Mouse (Mus musculus): ENCODE data around the gene Spast. TPM values are rescaled to one million over a fixed set of nuclear protein-coding genes. Genes with fewer than 3 reads are reported as not detected.

Spast gene
- total RNA-seq, 1 experiment from 2014 or later: 64.0 TPM

DNA sequence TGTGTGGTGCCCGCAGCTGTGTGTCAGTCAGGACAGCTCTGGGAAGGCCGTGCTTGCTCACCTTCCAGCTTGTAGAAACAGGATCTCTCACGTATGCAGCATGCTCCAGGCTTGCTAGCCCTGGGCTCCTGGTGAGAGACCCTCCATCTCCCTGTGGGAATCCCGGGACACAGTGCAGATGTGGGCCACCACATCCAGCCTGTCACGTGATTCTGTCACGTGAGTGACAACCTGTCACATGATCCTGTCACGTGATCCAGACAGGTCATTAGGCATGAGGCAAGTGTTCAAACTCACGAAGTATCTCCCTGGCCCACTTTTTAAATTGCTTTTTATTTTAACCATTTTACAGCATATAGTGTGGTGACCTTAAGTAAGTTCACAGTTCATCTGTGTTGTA is 74.5 kb downstream of the Spast start:
- ATAC-seq (ENCODE audit: extremely low read depth, insufficient number of reproducible peaks, low FRiP score, poor library complexity, severe bottlenecking): no peak

GRCm38 (mm10) chr17:74414671-74415070 is 75.9 kb downstream of the Spast start:
- no peak for ATAC-seq (ENCODE audit: extremely low read depth, insufficient number of reproducible peaks, low FRiP score, poor library complexity, severe bottlenecking)

GRCm38 (mm10) chr17:74416841-74417360 is 78.1 kb downstream of the Spast start:
- no peak for ATAC-seq (ENCODE audit: extremely low read depth, insufficient number of reproducible peaks, low FRiP score, poor library complexity, severe bottlenecking)

GRCm38 (mm10) chr17:74418171-74418570 is 79.4 kb downstream of the Spast start:
- ATAC-seq (ENCODE audit: extremely low read depth, insufficient number of reproducible peaks, low FRiP score, poor library complexity, severe bottlenecking): no peak

DNA sequence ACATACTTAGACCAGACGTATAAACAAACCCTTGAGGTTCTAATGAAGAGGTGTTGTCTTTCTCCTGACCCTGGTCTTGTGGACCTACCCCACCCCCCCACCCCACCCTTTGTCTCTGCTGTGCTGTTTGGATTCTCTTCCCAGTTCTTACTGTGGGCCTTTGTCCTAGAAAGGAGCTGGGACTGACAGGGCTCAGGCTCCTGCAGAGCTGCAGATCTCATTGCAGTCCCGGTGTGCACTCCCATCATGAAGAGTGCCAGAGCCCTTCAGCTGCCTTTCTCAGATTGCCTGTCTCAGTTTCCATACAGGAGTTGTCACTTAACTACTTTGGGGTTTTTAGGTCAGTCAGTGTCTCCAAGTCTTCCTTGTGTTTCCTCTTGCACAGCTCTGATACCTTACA is 81.9 kb downstream of the Spast start:
- ATAC-seq (ENCODE audit: extremely low read depth, insufficient number of reproducible peaks, low FRiP score, poor library complexity, severe bottlenecking): no peak

DNA sequence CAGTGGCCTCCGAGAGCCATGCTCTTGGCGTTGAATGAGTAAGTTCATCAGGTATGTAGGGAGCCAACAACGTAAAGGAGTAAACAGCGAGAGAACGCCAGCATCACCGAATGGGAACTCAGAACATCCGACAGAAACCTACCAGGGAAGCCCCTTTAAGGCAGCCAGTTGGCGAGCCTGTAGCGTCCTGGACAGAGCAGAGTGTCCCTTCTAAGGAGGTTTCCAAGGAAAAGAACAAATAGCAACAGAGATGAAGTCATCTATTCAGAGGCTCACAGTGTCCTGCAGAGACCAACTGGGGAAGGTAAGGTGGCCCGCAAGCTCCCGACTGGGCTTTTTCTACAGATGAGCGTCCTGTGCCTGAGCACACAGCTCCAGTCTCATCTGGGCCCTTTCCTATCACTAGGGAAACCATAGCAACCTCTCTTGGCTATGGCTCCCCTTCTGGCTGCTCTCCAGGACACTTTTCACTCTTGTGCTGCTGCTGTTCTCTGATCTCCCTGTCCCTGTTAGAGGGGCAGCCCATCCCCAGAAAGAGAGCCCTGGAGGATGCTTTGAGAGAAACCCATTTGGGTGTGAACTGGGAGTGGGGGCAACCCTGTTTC is 85.7 kb downstream of the Spast start:
- ATAC-seq (ENCODE audit: extremely low read depth, insufficient number of reproducible peaks, low FRiP score, poor library complexity, severe bottlenecking): no peak

DNA sequence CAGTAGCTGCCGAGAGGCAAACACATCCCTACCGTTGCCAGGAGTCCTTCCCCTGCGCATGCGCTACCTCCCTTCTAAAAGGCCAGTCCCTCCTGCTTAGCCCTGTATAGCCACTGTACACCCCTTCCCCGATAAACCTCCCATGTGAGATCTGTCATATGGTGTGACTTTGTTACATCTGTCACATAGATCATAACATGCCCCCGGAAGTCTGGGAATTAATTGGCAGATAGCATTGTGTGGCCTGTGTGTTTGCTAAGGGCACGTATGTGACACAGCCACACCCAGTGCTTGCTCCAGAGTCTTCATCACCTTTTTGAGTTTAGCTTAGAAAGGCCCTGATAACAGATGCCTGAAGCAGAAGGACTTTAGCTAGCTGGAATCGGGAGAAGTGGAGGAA is 91.3 kb downstream of the Spast start:
- ATAC-seq (ENCODE audit: extremely low read depth, insufficient number of reproducible peaks, low FRiP score, poor library complexity, severe bottlenecking): no peak

GRCm38 (mm10) chr17:74431481-74431880 is 92.7 kb downstream of the Spast start:
- ATAC-seq (ENCODE audit: extremely low read depth, insufficient number of reproducible peaks, low FRiP score, poor library complexity, severe bottlenecking): no peak

DNA sequence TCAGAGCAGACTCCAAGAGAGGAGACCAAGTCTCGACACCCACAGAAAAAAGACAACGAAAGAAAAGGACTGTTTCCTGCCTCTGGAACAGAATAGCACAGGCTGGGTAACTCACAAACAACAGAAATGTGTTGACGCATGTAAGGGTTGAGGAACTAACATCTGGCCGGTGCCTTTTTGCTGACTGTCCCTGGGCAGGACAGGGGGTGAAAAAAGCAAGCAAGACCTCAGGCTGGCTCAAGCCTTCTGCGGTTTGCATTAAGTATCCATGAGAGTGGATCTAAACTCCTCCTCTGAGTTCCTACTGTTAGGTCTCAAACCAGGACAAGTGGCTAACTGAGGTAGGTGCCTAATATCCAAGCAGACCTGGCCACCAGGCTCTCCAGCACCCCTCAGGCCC is 93.8 kb downstream of the Spast start:
- no peak for ATAC-seq (ENCODE audit: extremely low read depth, insufficient number of reproducible peaks, low FRiP score, poor library complexity, severe bottlenecking)

GRCm38 (mm10) chr17:74437762-74438161 is 99.0 kb downstream of the Spast start:
- no peak for ATAC-seq (ENCODE audit: extremely low read depth, insufficient number of reproducible peaks, low FRiP score, poor library complexity, severe bottlenecking)

GRCm38 (mm10) chr17:74440486-74440885 is 101.7 kb downstream of the Spast start:
- ATAC-seq (ENCODE audit: extremely low read depth, insufficient number of reproducible peaks, low FRiP score, poor library complexity, severe bottlenecking): peak; percentile 82; the same call in 1 of the 2 replicates

Other genes starting within 250 kb of the Spast start
- gene Memo1, start 43.5 kb upstream of the Spast start, total RNA-seq (2017): 34.4 and 35.7 TPM in 2 replicates
- gene Dpy30, start 15.0 kb upstream of the Spast start, total RNA-seq (2017): 33.2 and 36.5 TPM in 2 replicates
- gene Slc30a6, start 56.6 kb downstream of the Spast start, total RNA-seq (2017): 13.4 and 18.3 TPM in 2 replicates
- 14.4 and 15.6 TPM in 2 replicates for gene Nlrc4, start 120.2 kb downstream of the Spast start, total RNA-seq (2017)
- gene Yipf4, start 150.5 kb downstream of the Spast start, total RNA-seq (2017): 66.0 and 73.4 TPM in 2 replicates
- 231 and 241 TPM in 2 replicates for gene Birc6, start 189.3 kb downstream of the Spast start, total RNA-seq (2017)